Mouse (Mus musculus) heart, adult 2 months (tissue): ENCODE measurements around the gene AF067063. TPM values are rescaled to one million over a fixed set of nuclear protein-coding genes. Genes with fewer than 3 reads are reported as not detected.
"Not testable (repeated sequence)": the region's sequence is repeated elsewhere in the genome, so short reads cannot be mapped to it uniquely, and the experiment has no call there.

Experiments
- DNase-seq, 2 experiments: peaks; one replicate each; pipeline ENCODE4 v3.0.0; 2021
- H3K27ac ChIP-seq: fragments of 200-600 bp; 2 replicates; pipeline ENCODE4 v1.8.1; 2022
- H3K27me3 ChIP-seq: fragments of 200-500 bp; 2 replicates; pipeline ENCODE4 v1.6.1; 2012; ENCODE audit warnings: mild to moderate bottlenecking, low read length, inconsistent platforms, mixed read lengths; ENCODE audit not compliant: control insufficient read depth, insufficient read depth
- H3K36me3 ChIP-seq: fragments of 200-500 bp; 2 replicates; pipeline ENCODE4 v1.6.1; 2012; ENCODE audit warnings: low read length, inconsistent platforms; ENCODE audit not compliant: control insufficient read depth, insufficient read depth
- H3K4me1 ChIP-seq: fragments of 200-500 bp; 2 replicates; pipeline ENCODE4 v1.6.1; 2011; ENCODE audit warnings: low read length; ENCODE audit not compliant: control insufficient read depth, insufficient read depth
- H3K4me3 ChIP-seq: fragments of 200-600 bp; 2 replicates; pipeline ENCODE4 v1.8.1; 2022
- H3K79me2 ChIP-seq: fragments of 200-500 bp; replicated peaks from 2 replicates; pipeline ENCODE4 v1.6.1; 2012; ENCODE audit warnings: mild to moderate bottlenecking, inconsistent platforms, low read length, moderate library complexity, mixed read lengths; ENCODE audit not compliant: control insufficient read depth, insufficient read depth
- H3K9ac ChIP-seq: fragments of 200-500 bp; 2 replicates; pipeline ENCODE4 v1.6.1; 2012; ENCODE audit warnings: low read depth, mild to moderate bottlenecking, control low read depth, inconsistent platforms, low read length, mixed read lengths
- CTCF ChIP-seq: fragments of 200-600 bp; IDR thresholded peaks from 2 replicates; pipeline ENCODE4 v1.8.1; 2022; ENCODE audit warnings: antibody characterized with exemption, mild to moderate bottlenecking, moderate library complexity
- EP300 ChIP-seq: fragments of 200-500 bp; IDR thresholded peaks from 2 replicates; pipeline ENCODE4 v1.6.1; 2011; ENCODE audit warnings: low read depth, low read length, control low read depth; ENCODE audit not compliant: insufficient read depth
- POLR2A ChIP-seq: fragments of 200-500 bp; IDR thresholded peaks from 2 replicates; pipeline ENCODE4 v1.6.1; 2011; ENCODE audit warnings: mild to moderate bottlenecking, low read depth, low read length, control low read depth; ENCODE audit not compliant: insufficient read depth
- whole genome bisulfite sequencing: fragments of 180-500 bp; shearing (Covaris S2); methylation state at CpG from one replicate; pipeline ENCODE4 v1.1.7; 2018; 5-methylcytosine and 5-hydroxymethylcytosine counted together
- intact Hi-C: fragments of 180-260 bp; cut with DNase I; formaldehyde crosslinking; loops from one replicate; pipeline ENCODE4 v1.15.1; 2025
- polyA plus RNA-seq: library from polyadenylated mRNA; depleted of rRNA; stranded (reverse); fragments of >200 nt; gene quantifications from 2 replicates; pipeline ENCODE4 v1.2.3, GENCODE M21; 2012
- total RNA-seq, 2 experiments: library from RNA; stranded (reverse); gene quantifications; 2 replicates each; pipeline ENCODE4 v1.2.3; 2021

Gene AF067063
- total and polyA plus RNA-seq, 3 experiments: not detected

GRCm38 (mm10) chr13:119835320-119836056 lies 5.5 kb upstream of the AF067063 start, which contains the start of gene D13Ertd608e:
D13Ertd608e (plus strand) TSS chr13:119836006.
- H3K27me3 ChIP-seq, H3K9ac ChIP-seq, H3K4me1 ChIP-seq, H3K79me2 ChIP-seq, intact Hi-C loops, H3K27ac ChIP-seq, H3K36me3 ChIP-seq: not testable (repeated sequence)
- peak; percentile 22 to 51 for DNase-seq
- H3K4me3 ChIP-seq: peak within 1 kb of the TSS; percentile 16; the same call in 1 of the 2 replicates
- TF ChIP-seq CTCF: peak; percentile 61
- WGBS: 11% methylated on average over 18 of the region's 25 CpGs

DNA sequence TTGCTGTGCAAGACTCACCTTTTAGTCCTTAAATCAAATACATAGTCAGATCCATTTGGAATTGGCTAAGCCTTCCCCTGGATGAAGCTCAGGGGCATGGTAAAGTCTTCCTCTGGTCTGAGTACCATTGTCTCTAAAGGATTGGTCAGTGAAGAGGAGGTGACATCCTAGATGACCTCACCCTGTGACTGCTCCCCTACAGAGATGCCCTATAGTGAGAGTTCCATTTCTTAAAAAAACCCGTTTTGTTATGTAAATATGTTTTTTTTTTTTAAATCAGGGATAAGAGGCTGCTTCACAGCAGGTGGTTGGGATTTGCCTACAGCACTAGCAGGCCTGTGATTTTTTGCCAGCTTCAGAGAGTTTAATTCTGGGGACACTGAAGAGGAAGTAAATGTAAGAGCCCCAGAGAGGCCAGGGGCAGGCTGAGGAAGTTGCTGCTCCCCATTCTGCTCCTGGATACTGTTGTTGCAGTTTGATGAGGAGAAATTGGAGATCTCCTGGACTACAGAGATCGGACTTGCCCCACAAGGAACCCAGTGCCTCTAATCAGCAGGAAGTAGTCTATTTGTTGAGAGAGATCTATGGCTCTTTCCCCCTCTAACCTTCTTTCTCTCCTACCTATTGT lies 12.3 kb downstream of the AF067063 start:
- H3K27ac ChIP-seq: no peak overlapping the region
- no peak overlapping the region for H3K9ac ChIP-seq
- WGBS: 17% methylated on average over 2 of the region's 2 CpGs
- H3K4me3 ChIP-seq: no peak overlapping the region
- H3K36me3 ChIP-seq: no peaks in the 10 kb centered on the region
- intact Hi-C loops: no loop called here
- no peaks in the 10 kb centered on the region for H3K27me3 ChIP-seq
- H3K79me2 ChIP-seq: no peaks in the 10 kb centered on the region
- TF ChIP-seq CTCF (no peak), POLR2A (no peak), EP300 (no peak)
- H3K4me1 ChIP-seq: no peaks in the 10 kb centered on the region
- DNase-seq: no peak

GRCm38 (mm10) chr13:119816798-119817197 lies 13.2 kb downstream of the AF067063 start:
- Histone ChIP-seq H3K27ac (no peak overlapping the region), H3K79me2 (no peaks in the 10 kb centered on the region), H3K4me1 (no peaks in the 10 kb centered on the region), H3K27me3 (no peaks in the 10 kb centered on the region), H3K36me3 (no peaks in the 10 kb centered on the region), H3K9ac (no peak overlapping the region), H3K4me3 (no peak overlapping the region)
- no peak for TF ChIP-seq EP300
- TF ChIP-seq POLR2A: no peak
- TF ChIP-seq CTCF: no peak
- WGBS: 53% methylated on average over 8 of the region's 8 CpGs
- DNase-seq: no peak
- intact Hi-C loops: no loop called here

DNA sequence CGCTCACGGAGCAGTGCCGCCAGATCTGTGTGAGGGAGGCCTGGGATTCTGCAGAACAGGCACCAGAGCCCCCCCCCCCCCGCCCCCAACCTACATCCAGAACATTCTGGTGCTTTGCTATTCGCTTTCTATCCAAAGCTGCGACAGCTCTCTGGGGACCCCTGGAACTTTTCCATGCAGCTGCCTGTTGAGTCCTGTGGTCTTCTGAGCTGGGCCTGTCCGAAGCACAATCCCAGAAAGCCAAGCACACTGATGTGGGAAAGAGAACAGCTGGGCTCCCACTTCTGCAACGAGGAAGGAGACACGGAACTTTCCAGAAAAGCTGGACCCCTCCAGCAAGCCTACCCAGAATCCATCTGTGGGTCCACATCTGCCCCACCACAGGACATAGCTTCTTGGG lies 20.0 kb downstream of the AF067063 start:
- Histone ChIP-seq H3K27me3 (no peaks in the 10 kb centered on the region), H3K4me1 (no peaks in the 10 kb centered on the region), H3K36me3 (no peaks in the 10 kb centered on the region), H3K9ac (no peak overlapping the region), H3K79me2 (no peaks in the 10 kb centered on the region), H3K27ac (no peak overlapping the region), H3K4me3 (no peak overlapping the region)
- TF ChIP-seq EP300 (no peak), POLR2A (no peak), CTCF (no peak)
- no peak for DNase-seq
- WGBS: 65% methylated on average over 9 of the region's 9 CpGs
- intact Hi-C loops: no loop called here

DNA sequence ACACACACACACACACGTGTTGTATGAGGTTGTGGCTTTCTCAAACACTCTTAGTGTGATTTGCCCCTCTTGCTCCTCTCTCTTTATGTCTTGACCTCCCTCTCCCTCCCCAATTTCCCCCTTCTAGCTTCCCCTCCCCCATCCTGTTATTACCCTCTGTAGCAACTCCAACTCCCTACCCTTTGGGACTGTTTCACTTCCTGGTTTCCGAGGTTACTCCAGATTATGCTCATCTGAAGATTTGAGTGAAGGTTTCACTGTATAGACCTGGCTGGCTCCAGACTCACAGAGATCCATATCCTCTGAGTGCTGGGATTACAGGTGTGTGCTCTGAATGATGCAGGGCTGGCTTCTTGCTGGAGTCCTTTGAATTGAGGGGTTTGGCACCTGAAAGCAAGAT lies 21.1 kb downstream of the AF067063 start:
- 45% methylated on average over 2 of the region's 2 CpGs for WGBS
- H3K36me3 ChIP-seq: no peaks in the 10 kb centered on the region
- no peaks in the 10 kb centered on the region for H3K27me3 ChIP-seq
- intact Hi-C loops: no loop called here
- H3K4me1 ChIP-seq: no peaks in the 10 kb centered on the region
- no peak for TF ChIP-seq CTCF
- TF ChIP-seq EP300: no peak
- TF ChIP-seq POLR2A: no peak
- H3K4me3 ChIP-seq: no peak overlapping the region
- no peak overlapping the region for H3K27ac ChIP-seq
- no peak overlapping the region for H3K9ac ChIP-seq
- DNase-seq: no peak
- H3K79me2 ChIP-seq: no peaks in the 10 kb centered on the region

DNA sequence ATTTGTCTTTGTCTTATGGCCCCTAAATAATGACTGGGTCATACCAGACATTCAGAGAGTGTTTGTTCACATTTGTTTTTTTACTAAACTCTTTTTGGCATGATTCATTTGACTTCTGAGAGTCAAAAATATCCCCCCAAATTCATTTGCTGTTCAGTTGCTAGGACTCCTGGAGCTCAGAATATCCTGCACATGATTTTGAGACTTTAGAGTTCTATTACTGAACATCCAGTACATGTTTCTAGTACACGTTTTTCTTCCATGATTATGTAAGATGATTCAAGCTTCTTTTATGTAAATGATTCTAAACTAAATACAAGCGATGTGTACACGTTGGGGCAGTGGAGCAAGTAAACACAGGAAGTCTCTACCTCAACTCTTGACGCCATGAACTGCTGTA lies 32.4 kb downstream of the AF067063 start:
- DNase-seq: no peak
- intact Hi-C loops: no loop called here
- no peaks in the 10 kb centered on the region for H3K27me3 ChIP-seq
- no peaks in the 10 kb centered on the region for H3K4me1 ChIP-seq
- 48% methylated on average over 4 of the region's 4 CpGs for WGBS
- no peak overlapping the region for H3K9ac ChIP-seq
- H3K36me3 ChIP-seq: no peaks in the 10 kb centered on the region
- H3K27ac ChIP-seq: no peak overlapping the region
- no peak overlapping the region for H3K4me3 ChIP-seq
- H3K79me2 ChIP-seq: no peaks in the 10 kb centered on the region
- TF ChIP-seq POLR2A (no peak), EP300 (no peak), CTCF (no peak)
